Mouse (Mus musculus): ENCODE measurements around the gene Fbn1.
A peak's percentile ranks its signal among the peaks of the same experiment; 100 is the strongest.
"Not testable (repeated sequence)": the region's sequence is repeated elsewhere in the genome, so short reads cannot be mapped to it uniquely, and the experiment has no call there.

Fbn1 gene

DNA sequence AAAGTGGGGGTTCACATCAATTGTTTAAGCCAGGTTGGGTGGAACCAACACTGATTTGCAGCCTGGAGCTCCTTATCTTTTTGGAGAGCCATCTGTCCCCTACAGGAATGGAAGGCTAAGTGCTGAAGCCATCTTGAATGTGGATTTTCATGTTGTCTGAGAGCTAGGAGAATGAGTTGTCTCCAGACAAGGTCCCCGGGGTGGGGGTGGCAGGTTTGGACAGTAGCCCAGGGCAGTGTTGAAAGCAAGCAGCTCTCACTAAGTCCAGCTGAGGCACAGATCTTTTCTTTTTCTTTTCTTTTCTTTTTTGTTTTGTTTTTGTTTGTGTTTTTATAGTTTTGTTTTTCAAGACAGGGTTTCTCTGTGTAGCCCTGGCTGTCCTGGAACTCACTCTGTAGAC lies 216.7 kb downstream of the Fbn1 start:
- no peak for DNase-seq (ENCODE audit: low spot score)

GRCm38 (mm10) chr2:125290197-125290965 lies 217.4 kb downstream of the Fbn1 start:
- no peak for DNase-seq (ENCODE audit: low spot score)

GRCm38 (mm10) chr2:125285777-125286176 lies 222.0 kb downstream of the Fbn1 start:
- peak; percentile 27 for DNase-seq (ENCODE audit: low spot score)

GRCm38 (mm10) chr2:125282334-125283206 lies 225.2 kb downstream of the Fbn1 start:
- DNase-seq (ENCODE audit: low spot score) = no peak

GRCm38 (mm10) chr2:125279995-125280394 lies 227.8 kb downstream of the Fbn1 start:
- DNase-seq (ENCODE audit: low spot score) = not testable (repeated sequence)

DNA sequence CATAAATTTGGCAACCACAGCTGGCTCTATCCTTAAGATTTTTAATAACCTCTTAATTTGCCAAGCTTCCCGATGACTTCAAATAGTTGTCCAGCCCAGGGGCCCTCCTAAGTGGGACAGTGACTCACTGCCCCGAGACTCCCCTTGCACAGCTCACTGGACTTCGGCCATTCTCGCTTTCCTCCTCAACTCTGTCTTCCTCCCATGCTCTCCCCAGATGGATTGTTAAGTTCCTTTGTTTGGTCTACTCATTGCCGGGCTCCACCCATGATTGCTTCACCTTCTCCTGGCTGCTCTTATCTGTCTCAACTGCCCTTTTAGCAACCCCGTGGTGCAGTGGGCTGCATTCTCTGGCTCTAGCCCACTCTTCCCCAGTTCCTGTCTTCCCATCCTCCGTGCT lies 229.3 kb downstream of the Fbn1 start:
- DNase-seq (ENCODE audit: low spot score) = no peak

DNA sequence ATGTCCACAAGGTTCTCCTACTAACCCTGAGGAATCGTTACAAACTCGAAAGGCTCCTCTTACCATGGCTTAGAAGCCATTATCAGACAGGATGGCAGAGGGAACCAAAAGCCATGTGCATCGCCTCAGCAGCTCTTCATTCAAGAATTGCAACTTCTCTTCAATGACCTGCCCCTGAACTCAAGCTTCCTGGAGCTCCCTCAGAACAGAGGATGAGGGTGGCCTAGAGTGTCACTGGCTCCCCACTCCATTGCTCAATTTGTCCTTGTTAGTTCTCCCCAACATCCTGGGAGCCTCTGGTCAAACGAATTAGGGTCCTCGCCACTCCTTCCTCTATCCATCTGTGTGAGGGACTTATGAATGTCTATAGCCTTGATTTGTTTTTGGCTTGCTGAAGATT lies 231.1 kb downstream of the Fbn1 start:
- no peak for DNase-seq (ENCODE audit: low spot score)

- no peak for DNase-seq (ENCODE audit: low spot score)
These were observed 232.2 kb downstream of the Fbn1 start for GRCm38 (mm10) chr2:125275617-125276016.

GRCm38 (mm10) chr2:125268876-125269275 lies 238.9 kb downstream of the Fbn1 start:
- no peak for DNase-seq (ENCODE audit: low spot score)

DNA sequence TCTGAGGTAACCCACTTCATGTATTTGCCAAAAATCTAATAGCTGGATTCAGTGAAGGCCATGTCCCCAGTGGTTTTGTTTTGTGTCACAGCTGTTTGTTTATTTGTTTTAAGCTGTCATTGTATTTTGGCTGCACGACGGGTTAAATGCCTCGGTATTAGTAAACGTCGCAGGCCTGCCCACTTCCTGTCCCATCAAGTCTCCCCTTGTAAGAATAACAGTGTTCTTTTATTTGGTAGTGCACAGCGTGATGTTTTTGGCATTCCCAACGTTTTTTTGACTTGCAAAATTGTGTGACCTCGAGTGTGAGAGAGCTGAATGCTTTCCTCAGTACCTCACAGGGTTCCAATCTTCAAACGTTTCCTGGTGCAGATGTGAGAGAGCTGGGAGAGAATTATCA lies 244.0 kb downstream of the Fbn1 start:
- DNase-seq (ENCODE audit: low spot score) = no peak

DNA sequence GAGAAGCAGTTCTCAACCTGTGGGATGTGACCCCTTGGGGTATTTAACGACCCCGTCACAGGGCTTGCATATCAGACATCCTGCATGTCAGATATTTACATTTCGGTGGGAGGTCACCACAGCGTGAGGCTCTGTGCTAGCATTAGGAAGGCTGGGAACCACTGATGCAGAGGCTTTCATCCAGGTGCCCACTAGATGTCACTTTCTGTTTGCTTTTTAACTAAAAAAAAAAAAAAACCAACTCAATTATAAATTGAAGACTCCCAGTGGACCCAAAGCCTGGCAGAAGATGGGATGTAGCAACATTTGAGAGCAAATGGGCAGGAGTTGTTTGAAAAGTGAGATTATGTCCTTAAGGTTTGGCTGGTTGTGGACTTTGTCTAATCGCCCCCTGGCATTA lies 244.7 kb downstream of the Fbn1 start:
- DNase-seq (ENCODE audit: low spot score) = peak; percentile 61

GRCm38 (mm10) chr2:125260326-125260725 lies 247.5 kb downstream of the Fbn1 start:
- DNase-seq (ENCODE audit: low spot score) = no peak

DNA sequence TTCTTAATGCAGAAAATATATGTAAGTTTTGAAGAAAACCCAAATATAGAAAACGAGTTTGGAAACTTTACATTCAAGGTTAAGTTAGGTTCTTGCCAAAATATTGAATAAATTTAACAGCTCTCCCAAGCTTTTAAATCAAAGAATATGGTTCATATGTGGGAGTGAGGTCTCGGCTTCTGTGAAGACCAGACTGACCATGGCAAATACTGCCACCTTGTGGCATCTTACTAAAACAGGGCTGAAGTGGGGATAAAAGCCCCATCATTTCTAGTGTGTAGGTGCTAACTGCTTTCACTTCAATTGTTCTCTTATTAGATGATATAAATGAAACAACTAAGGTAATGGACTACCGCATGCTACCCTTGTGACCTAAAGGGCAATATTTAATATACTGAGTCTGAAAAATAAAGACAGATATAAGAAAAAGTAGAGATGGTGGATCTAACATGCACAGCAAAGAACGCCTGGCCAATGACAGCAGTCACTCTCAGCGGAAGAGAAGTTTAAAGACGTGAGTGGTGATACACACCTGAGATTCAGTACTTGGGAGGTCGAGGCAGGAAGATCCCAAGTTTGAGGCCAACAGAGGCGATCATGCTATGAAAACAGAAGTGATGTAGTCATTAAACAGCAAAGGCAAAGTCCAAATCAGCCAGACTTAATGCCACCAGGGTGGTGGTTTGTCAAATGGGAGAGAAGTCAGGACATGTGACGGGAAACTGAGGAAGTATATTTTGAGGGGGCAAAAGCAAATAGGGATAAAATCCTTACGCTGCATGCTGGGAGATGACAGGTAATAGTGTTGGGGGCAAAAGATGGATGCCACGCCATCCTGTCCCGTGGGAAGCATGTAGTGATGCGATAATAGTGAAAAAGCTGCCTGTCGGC lies 248.3 kb downstream of the Fbn1 start:
- peak; percentile 74 for DNase-seq (ENCODE audit: low spot score)

DNA sequence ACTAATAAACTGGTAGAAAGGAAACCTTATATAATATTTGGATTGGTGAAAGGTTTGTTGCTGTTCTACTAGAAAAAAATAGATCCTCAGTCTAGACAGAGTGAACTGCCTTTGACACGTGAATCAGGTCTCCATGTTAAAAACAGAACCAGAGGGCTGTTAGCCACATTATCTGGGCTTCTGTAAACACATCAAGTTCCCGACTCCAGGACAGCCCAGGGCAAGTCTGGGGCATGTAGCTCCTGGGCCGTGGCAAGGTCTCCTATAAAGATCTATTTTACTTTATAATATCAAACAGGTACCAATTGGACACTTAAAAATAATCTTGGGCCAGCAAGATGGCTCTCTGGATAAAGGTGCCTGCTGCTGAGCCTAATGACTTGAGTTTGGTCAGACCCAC lies 251.9 kb downstream of the Fbn1 start:
- no peak for DNase-seq (ENCODE audit: low spot score)

- DNase-seq (ENCODE audit: low spot score) = no peak
These were observed 253.2 kb downstream of the Fbn1 start for GRCm38 (mm10) chr2:125254630-125255029.

DNA sequence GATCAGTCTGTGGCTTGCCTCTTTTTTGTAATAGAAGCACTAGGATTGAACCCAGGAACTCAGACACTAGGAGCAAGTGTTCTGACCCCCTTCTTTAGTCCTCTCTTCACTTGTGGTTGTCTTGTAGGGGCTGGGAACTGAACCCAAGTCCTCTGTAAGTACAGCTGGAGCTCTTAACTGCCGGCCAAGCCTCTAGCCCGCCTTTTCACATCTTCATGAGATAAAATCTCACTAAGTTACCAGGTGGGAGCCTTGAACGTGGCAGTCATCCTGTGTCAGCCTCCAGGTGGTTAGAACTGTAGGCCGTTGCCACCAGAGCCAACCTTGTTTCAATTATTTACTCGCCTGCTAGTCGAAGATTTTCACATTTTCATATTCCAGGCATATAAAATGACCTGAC lies 254.1 kb downstream of the Fbn1 start:
- no peak for DNase-seq (ENCODE audit: low spot score)

- peak; percentile 67 for DNase-seq (ENCODE audit: low spot score)
These were observed 255.5 kb downstream of the Fbn1 start for GRCm38 (mm10) chr2:125252275-125252674.

DNA sequence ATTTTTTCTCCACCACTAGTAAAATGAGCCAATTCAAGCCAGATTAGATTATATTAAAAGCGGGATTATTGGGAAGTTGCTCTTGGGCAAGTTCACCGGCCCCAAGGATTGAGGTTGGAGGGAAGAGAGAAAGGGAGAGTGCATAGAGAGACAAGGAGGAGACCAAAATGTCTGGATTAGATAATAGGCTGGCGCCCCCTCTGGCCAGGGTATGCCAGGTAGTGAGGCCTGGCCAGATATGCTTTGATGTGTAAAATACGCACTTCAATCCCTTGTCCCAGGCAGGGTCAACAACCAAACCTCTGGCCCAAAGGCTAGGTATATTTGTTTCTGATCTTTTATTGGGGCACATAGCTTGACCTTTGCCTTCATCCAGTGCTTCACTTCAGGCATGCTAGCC lies 256.0 kb downstream of the Fbn1 start:
- DNase-seq (ENCODE audit: low spot score) = no peak

All from retina, embryonic 14.5 days (tissue).